Mouse (Mus musculus) intestine, embryonic 15.5 days (tissue): ENCODE data around the gene Padi1. TPM values are rescaled to one million over a fixed set of nuclear protein-coding genes. Genes with fewer than 3 reads are reported as not detected.

ENCODE experiments used
- ATAC-seq: fragments of 200-750 bp; cut with Nextera tagmentation; 2 replicates; pipeline ENCODE4 v1.8.0; 2017; ENCODE audit warnings: moderate TSS enrichment, moderate library complexity
- H3K27ac ChIP-seq: fragments of 300-500 bp; sonication (generic); 2 replicates; pipeline ENCODE4 v1.5.1; 2015; ENCODE audit warnings: mild to moderate bottlenecking, inconsistent platforms
- H3K27me3 ChIP-seq: fragments of 300-500 bp; sonication (generic); replicated peaks from 2 replicates; pipeline ENCODE4 v1.6.1; 2015; ENCODE audit warnings: inconsistent platforms
- H3K36me3 ChIP-seq: fragments of 300-500 bp; sonication (generic); 2 replicates; pipeline ENCODE4 v1.6.1; 2015; ENCODE audit warnings: inconsistent platforms
- H3K4me1 ChIP-seq: fragments of 300-500 bp; sonication (generic); replicated peaks from 2 replicates; pipeline ENCODE4 v1.6.1; 2015; ENCODE audit warnings: inconsistent platforms
- H3K4me2 ChIP-seq: fragments of 300-500 bp; sonication (generic); replicated peaks from 2 replicates; pipeline ENCODE4 v1.6.1; 2015; ENCODE audit warnings: mild to moderate bottlenecking, inconsistent platforms
- H3K4me3 ChIP-seq: fragments of 300-500 bp; sonication (generic); replicated peaks from 2 replicates; pipeline ENCODE4 v1.5.1; 2015; ENCODE audit warnings: inconsistent platforms
- H3K9ac ChIP-seq: fragments of 300-500 bp; sonication (generic); 2 replicates; pipeline ENCODE4 v1.6.1; 2015; ENCODE audit warnings: inconsistent platforms
- H3K9me3 ChIP-seq: fragments of 300-500 bp; sonication (generic); 2 replicates; pipeline ENCODE4 v1.6.1; 2016; ENCODE audit warnings: inconsistent platforms
- WGBS: fragments of 180-500 bp; shearing (Covaris S2); methylation state at CpG from one replicate; pipeline ENCODE4 v1.1.7; 2015; 5-methylcytosine and 5-hydroxymethylcytosine counted together
- polyA plus RNA-seq: library from polyadenylated mRNA; unstranded; fragments of >200 nt; fragmentation: Nextera tagmentation; extraction: Ambion mirVana; gene quantifications from 2 replicates; pipeline ENCODE4 v1.2.1, GENCODE M21; 2015

The Padi1 gene
- polyA plus RNA-seq, 1 experiment from 2014 or later, result 0.19 TPM

DNA sequence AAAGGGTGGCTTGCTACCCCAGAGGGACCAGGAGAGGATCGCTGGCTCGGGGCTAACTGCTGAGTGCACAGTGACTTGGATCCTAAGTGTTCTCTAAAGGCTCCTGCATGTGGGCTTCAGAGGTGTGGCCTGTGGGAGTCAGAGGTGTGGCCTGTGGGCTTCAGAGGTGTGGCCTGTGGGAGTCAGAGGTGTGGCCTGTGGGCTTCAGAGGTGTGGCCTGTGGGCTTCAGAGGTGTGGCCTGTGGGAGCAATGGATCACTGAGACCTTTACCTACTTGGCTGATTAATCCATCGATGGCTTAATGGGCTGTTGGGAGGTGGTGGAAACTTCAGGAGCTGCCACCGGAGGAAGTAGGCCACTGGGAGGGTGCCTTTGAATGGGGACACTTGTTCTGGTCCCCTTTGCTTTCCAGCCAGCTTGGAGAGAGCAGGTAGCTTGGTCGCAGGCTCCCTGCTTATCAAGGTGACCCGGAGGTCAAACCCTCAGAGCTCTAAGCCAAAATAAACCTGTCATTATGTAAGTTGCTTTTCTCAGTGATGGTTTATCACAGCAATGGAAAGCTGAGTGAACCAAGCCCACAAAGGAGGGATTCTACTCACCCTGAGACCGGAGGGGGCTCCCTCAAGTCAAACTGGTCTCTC, 14.7 kb upstream of the Padi1 start:
- ATAC-seq, result peak; percentile 58
- no peak overlapping the region for H3K4me2 ChIP-seq

DNA sequence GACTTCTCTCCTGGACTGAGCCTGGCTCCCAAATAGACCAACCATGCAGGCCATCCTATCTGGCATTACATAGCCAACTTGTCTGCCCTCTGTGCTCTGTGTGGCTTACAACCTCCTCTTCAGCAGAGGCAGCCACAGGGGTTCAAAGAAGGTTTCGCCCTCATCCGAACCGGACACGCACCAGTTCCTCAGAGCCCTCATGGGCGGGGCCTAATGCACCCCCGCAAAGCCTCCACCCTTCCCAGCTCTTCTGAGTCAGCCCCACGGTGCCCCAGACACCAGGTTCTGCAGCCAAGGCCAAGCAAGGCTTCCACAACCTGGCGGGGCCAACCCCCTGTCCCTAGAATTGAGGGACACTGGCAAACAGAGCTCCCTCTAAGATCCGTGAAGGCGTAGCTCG, 13.7 kb upstream of the Padi1 start:
- Histone ChIP-seq H3K9ac (no peak overlapping the region), H3K27me3 (0 out of 2 replicates have a peak, but pooled peaks cover 3% of the 10 kb centered on the region), H3K36me3 (no peaks in the 10 kb centered on the region), H3K4me1 (no peaks in the 10 kb centered on the region), H3K4me2 (no peak overlapping the region), H3K9me3 (no peaks in the 10 kb centered on the region), H3K4me3 (no peak overlapping the region), H3K27ac (no peak overlapping the region)
- no peak for ATAC-seq
- 80% methylated on average over 11 of the region's 11 CpGs for WGBS

More for the DNA sequence above, 14.7 kb upstream of the Padi1 start:
- no peak overlapping the region for H3K27ac ChIP-seq
- WGBS, result 42% methylated on average over 7 of the region's 7 CpGs
- no peaks in the 10 kb centered on the region for H3K4me1 ChIP-seq
- H3K27me3 ChIP-seq, result 0 out of 2 replicates have a peak, but pooled peaks cover 3% of the 10 kb centered on the region
- H3K9ac ChIP-seq, result no peak overlapping the region
- no peaks in the 10 kb centered on the region for H3K9me3 ChIP-seq
- no peaks in the 10 kb centered on the region for H3K36me3 ChIP-seq
- no peak overlapping the region for H3K4me3 ChIP-seq

DNA sequence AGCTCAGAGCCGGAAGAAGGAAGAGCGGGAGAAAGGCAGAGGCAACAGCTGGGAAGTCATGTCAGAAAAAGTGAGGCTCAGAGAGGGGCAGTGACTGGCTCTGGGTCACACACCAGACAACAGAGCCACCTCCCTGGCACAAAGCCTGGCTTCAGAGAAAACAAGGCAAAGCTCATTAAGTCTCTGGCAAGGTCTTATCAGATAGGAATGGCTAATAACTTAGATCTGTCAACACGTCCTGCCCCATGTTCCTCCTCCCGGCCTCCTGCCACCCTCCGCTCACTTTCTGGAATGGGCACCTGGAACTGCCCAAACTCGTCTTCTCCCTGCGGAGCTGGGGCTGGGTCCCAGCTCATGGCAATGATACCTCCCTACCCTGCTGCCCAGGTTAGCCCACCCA, 12.2 kb upstream of the Padi1 start:
- Histone ChIP-seq H3K27ac (no peak overlapping the region), H3K9ac (no peak overlapping the region), H3K27me3 (0 out of 2 replicates have a peak, but pooled peaks cover 3% of the 10 kb centered on the region), H3K4me3 (no peak overlapping the region), H3K9me3 (no peaks in the 10 kb centered on the region), H3K4me2 (no peak overlapping the region), H3K4me1 (no peaks in the 10 kb centered on the region), H3K36me3 (no peaks in the 10 kb centered on the region)
- WGBS, result 68% methylated on average over 7 of the region's 7 CpGs
- no peak for ATAC-seq

GRCm38 (mm10) chr4:140857041-140857440, 11.5 kb upstream of the Padi1 start:
- H3K36me3 ChIP-seq, result no peaks in the 10 kb centered on the region
- no peak overlapping the region for H3K4me3 ChIP-seq
- no peaks in the 10 kb centered on the region for H3K9me3 ChIP-seq
- no peak overlapping the region for H3K4me2 ChIP-seq
- no peak for ATAC-seq
- no peak overlapping the region for H3K9ac ChIP-seq
- whole genome bisulfite sequencing, result 74% methylated on average over 5 of the region's 5 CpGs
- no peaks in the 10 kb centered on the region for H3K4me1 ChIP-seq
- no peak overlapping the region for H3K27ac ChIP-seq
- H3K27me3 ChIP-seq, result 0 out of 2 replicates have a peak, but pooled peaks cover 3% of the 10 kb centered on the region

- no peaks in the 10 kb centered on the region for H3K36me3 ChIP-seq
- H3K9me3 ChIP-seq, result no peaks in the 10 kb centered on the region
- WGBS, result 91% methylated on average over 10 of the region's 10 CpGs
- H3K4me1 ChIP-seq, result no peaks in the 10 kb centered on the region
- H3K4me2 ChIP-seq, result no peak overlapping the region
- 0 out of 2 replicates have a peak, but pooled peaks cover 3% of the 10 kb centered on the region for H3K27me3 ChIP-seq
- peak; percentile 57; the same call in 1 of the 2 replicates for ATAC-seq
- no peak overlapping the region for H3K4me3 ChIP-seq
- H3K27ac ChIP-seq, result no peak overlapping the region
- no peak overlapping the region for H3K9ac ChIP-seq
Observed at GRCm38 (mm10) chr4:140855151-140855550, 9.6 kb upstream of the Padi1 start.

GRCm38 (mm10) chr4:140854455-140854864, 8.9 kb upstream of the Padi1 start:
- peak; percentile 75 for ATAC-seq
- 45% methylated on average over 10 of the region's 10 CpGs for WGBS

DNA sequence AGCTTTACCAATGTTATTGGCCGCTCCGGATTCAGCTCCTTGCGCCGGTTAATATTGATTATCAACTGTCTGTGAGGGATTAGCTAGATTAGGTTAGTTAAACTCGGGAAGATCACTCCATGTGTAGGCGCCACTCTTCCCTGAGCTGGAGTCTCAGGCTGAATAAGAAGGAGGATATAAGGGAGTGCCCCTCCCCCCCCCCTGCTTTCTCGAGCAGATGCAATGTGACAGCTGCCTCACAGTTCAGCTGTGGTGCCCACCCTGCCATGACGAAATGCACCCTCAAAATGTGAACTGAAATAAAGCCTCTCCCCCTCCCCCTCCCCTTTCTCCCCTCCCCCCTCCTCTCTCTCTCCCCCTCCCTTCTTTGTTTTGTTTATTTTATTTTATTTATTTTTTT, 8.0 kb upstream of the Padi1 start:
- Histone ChIP-seq H3K9me3 (no peaks in the 10 kb centered on the region), H3K9ac (no peak overlapping the region), H3K4me1 (no peaks in the 10 kb centered on the region), H3K4me2 (no peak overlapping the region), H3K4me3 (no peak overlapping the region), H3K27ac (no peak overlapping the region), H3K36me3 (no peaks in the 10 kb centered on the region), H3K27me3 (0 out of 2 replicates have a peak, but pooled peaks cover 3% of the 10 kb centered on the region)
- no peak for ATAC-seq
- WGBS, result 60% methylated on average over 8 of the region's 8 CpGs

More at GRCm38 (mm10) chr4:140854455-140854864, 8.9 kb upstream of the Padi1 start:
- 0 out of 2 replicates have a peak, but pooled peaks cover 3% of the 10 kb centered on the region for H3K27me3 ChIP-seq
- H3K9ac ChIP-seq, result no peak overlapping the region
- H3K4me2 ChIP-seq, result no peak overlapping the region
- no peak overlapping the region for H3K27ac ChIP-seq
- no peaks in the 10 kb centered on the region for H3K36me3 ChIP-seq
- no peak overlapping the region for H3K4me3 ChIP-seq
- no peaks in the 10 kb centered on the region for H3K9me3 ChIP-seq
- H3K4me1 ChIP-seq, result no peaks in the 10 kb centered on the region

- Histone ChIP-seq H3K4me2 (no peak overlapping the region), H3K27me3 (no peaks in the 10 kb centered on the region), H3K9me3 (no peaks in the 10 kb centered on the region), H3K4me3 (no peak overlapping the region), H3K36me3 (no peaks in the 10 kb centered on the region), H3K27ac (no peak overlapping the region), H3K4me1 (no peaks in the 10 kb centered on the region), H3K9ac (no peak overlapping the region)
- no peak for ATAC-seq
- WGBS, result 77% methylated on average over 11 of the region's 11 CpGs
Observed at GRCm38 (mm10) chr4:140849310-140849709, 3.7 kb upstream of the Padi1 start.

DNA sequence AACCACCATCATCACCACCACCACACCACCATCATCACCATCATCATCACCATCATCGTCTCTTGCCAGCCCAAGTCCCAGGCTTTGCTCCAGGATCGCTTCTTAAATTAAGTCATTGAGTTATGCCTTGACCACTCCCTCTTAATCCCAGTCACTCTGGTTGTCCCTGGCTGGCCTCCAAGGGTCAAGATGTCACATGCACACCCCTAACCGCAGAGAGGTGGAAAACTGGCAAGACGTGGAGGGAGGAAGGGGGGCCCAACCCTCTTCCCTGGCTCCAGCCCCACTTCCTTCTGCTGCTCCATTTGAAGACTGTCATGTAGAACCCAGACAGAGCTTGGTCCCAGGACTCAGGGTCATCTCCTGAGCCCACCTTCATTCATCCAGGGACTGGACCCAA, 587 bp downstream of the Padi1 start:
- Histone ChIP-seq H3K4me1 (no peaks in the 10 kb centered on the region), H3K4me3 (no peak overlapping the region), H3K27ac (no peak overlapping the region), H3K9me3 (no peaks in the 10 kb centered on the region), H3K27me3 (no peaks in the 10 kb centered on the region), H3K4me2 (no peak overlapping the region), H3K9ac (no peak overlapping the region), H3K36me3 (no peaks in the 10 kb centered on the region)
- ATAC-seq, result no peak
- WGBS, result 68% methylated on average over 4 of the region's 4 CpGs

DNA sequence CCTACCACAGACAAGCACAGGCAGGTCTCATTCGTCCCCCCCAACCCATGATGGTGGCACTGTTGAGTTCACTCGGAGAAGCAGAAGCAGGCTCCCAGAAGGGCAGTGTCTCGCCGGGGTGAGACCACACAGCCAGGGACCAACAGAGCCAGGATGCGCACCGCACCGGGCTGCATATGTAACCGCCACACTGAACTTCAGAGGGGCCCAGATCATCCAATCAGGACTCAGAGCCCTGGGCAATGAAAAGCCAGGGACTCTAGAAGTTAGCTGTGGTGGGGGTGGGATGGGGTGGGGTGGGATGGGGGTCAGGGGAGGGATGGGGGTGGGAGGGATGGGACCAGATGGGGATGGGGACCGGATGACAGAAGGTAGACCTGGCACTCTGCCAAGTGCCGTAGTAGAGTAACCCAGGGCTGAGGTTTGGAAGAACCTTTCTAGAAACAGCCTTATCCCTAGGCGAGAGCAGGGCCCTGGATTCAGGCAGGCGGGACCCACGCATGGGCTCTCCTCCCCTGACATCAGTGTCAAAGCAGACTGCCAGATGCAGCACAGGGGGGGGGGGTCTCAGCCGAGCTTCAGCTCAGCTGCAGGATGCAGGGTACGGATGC, 1.8 kb downstream of the Padi1 start:
- H3K9ac ChIP-seq, result no peak overlapping the region
- H3K4me1 ChIP-seq, result no peaks in the 10 kb centered on the region
- no peaks in the 10 kb centered on the region for H3K36me3 ChIP-seq
- no peak overlapping the region for H3K27ac ChIP-seq
- no peaks in the 10 kb centered on the region for H3K27me3 ChIP-seq
- 68% methylated on average over 15 of the region's 15 CpGs for WGBS
- no peak overlapping the region for H3K4me2 ChIP-seq
- no peak for ATAC-seq
- H3K4me3 ChIP-seq, result no peak overlapping the region
- H3K9me3 ChIP-seq, result no peaks in the 10 kb centered on the region

DNA sequence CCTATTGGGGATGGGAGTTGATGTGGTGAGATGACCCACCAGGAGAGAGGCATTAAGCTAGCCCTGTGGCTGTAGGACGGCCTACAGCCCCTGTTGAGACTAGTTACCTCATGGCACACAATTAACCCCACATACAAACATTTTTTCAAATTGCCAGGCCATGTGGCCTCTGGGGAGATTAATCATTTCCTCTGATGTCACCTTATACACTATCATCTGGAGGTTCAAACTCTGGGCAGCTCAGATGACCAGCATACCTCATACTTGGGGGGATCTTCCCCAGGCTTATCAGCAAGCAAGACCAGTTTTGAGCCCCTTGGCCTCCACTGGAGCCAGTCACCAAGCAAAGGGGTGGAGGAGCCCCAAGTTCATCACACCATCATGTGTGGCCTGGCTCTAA, 2.7 kb downstream of the Padi1 start:
- Histone ChIP-seq H3K9ac (no peak overlapping the region), H3K4me2 (no peak overlapping the region), H3K27ac (no peak overlapping the region), H3K36me3 (no peaks in the 10 kb centered on the region), H3K27me3 (no peaks in the 10 kb centered on the region), H3K4me1 (peaks cover 3% of the 10 kb centered on the region; the same call in 1 of the 2 replicates), H3K9me3 (no peaks in the 10 kb centered on the region), H3K4me3 (no peak overlapping the region)
- 65% methylated on average over 1 of the region's 1 CpGs for WGBS
- ATAC-seq, result no peak

GRCm38 (mm10) chr4:140837879-140838278, 7.7 kb downstream of the Padi1 start:
- no peak overlapping the region for H3K27ac ChIP-seq
- H3K4me3 ChIP-seq, result no peak overlapping the region
- no peaks in the 10 kb centered on the region for H3K36me3 ChIP-seq
- peaks cover 16% of the 10 kb centered on the region for H3K4me1 ChIP-seq
- peak overlapping the region; percentile 34 for H3K4me2 ChIP-seq
- ATAC-seq, result peak; percentile 88
- H3K9me3 ChIP-seq, result no peaks in the 10 kb centered on the region
- 19% methylated on average over 8 of the region's 8 CpGs for WGBS
- no peak overlapping the region for H3K9ac ChIP-seq
- H3K27me3 ChIP-seq, result no peaks in the 10 kb centered on the region
